Mouse (Mus musculus): ENCODE data around the gene Ahctf1.
A peak's percentile ranks its signal among the peaks of the same experiment; 100 is the strongest.
"Not testable (repeated sequence)": the region's sequence is repeated elsewhere in the genome, so short reads cannot be mapped to it uniquely, and the experiment has no call there.

Ahctf1 gene

GRCm38 (mm10) chr1:179803513-179804139, at the start of gene Ahctf1:
Gene Ahctf1 (minus strand): TSS chr1:179803680.
- DNase-seq: peak; percentile 99

GRCm38 (mm10) chr1:179847759-179848389, 44.4 kb upstream of the Ahctf1 start:
- DNase-seq: peak; percentile 88 to 95

- no peak for DNase-seq
These were observed 43.7 kb upstream of the Ahctf1 start for GRCm38 (mm10) chr1:179847173-179847572.

DNA sequence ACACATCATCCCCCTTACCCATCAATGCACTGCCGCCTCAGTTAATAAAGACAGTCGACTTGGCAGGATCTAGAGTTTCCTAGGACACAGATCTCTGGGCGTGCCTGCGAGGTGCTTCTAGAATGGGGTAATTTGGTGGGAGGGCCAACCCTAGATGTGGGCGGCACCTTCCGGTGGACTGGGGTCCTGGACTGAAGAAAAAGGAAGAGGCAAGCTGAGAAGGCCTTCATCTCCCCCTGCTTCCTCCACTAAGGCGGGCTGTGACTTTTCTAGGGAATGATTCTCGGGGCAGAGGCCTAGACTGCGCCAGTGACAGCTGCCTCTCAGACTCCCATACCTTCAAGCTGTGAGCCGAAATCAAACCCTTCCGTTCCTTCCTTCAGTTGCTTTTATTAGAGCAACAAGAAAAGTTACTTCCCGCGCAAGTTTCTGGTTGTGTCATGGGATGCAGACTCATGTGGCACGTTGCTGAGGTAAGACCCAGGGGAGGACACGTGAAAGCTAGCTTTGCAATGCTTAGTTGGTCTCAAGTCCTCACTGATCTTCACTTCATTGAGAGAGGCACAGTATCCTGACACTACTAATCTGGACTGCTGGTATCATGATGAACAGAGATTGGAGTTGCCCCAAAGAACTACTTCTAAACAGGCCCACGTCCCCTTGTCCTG, 42.5 kb upstream of the Ahctf1 start:
- no peak for DNase-seq

- DNase-seq: peak; percentile 77 to 84
These were observed 41.4 kb upstream of the Ahctf1 start for GRCm38 (mm10) chr1:179844894-179845293.

- no peak for DNase-seq
These were observed 40.5 kb upstream of the Ahctf1 start for GRCm38 (mm10) chr1:179843981-179844380.

GRCm38 (mm10) chr1:179842568-179842967, 39.1 kb upstream of the Ahctf1 start:
- peak; percentile 35 to 49 for DNase-seq

DNA sequence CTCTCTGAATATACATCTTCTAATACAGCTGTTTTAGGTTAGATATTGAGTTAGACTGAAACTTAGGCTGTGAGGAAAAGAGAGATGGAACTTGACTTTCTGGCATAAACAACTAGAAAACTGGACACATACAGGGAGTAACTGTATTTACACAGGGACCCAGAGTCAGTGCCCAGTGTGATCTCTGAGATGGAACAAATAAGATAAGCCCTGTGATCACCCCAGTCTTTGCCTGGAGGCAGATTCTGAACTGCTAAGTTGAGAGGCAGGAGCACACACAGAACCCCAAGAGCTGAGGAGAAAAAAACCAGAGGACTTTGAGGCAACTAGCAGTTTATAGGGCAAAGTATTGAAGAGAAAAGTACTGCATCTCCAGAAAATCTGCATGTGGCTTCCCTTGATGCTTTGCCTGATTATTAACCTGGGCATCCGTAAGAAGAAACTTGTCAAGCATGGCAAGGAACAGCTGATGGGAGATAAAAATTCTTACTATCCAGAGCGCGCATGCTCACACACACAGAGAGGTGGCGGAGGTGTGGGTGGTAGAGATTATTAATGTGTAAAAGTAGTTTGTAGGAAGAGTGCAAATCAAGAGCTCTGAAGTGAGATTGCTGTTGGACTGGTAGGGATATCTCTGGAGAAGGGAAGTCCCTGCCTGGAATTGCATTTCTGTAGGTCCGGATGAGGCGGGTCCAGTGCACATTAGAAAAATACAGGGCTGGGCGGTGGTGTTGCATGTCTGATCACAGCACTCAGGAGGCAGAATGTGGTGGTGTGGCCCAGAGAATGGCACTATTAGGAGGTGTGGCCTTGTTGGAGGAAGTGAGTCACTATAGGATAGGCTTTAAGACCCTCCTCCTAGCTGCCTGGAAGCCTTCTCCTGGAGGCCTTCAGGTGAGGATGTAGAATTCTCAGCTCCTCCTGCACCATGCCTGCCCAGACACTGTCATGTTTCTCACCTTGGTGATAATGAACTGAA, 33.2 kb upstream of the Ahctf1 start:
- peak; percentile 42 to 53 for DNase-seq

DNA sequence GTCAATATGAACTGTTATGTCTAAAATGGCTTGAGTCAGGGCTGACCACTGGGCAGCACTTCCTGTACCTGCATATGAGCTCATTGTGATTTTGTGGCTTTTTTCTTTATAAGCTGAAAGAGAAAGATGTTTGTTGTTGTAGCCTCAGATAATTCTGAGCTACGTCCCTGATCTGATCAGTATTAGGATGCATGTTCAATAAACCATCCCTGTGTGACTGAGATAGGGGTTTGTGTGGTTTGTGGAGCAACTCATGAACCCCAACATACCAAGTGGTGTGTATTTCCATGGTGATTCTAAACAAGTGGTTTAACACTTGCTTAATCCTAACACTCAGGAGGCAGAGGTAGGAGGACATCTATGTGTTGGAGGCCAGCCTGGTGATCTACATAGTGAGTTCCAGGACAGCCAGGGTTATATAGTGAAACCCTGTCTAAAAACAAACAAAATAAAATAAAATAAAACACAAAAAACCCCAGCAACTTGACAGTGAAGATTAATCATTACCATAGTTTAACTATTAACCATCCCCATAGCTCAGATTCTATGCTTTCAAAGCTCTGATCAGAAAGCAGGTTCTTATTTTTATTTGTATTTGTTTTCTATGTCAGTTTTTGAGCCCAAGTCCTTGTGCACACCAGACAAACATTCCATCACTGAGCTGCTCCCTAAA, 32.4 kb upstream of the Ahctf1 start:
- no peak for DNase-seq

DNA sequence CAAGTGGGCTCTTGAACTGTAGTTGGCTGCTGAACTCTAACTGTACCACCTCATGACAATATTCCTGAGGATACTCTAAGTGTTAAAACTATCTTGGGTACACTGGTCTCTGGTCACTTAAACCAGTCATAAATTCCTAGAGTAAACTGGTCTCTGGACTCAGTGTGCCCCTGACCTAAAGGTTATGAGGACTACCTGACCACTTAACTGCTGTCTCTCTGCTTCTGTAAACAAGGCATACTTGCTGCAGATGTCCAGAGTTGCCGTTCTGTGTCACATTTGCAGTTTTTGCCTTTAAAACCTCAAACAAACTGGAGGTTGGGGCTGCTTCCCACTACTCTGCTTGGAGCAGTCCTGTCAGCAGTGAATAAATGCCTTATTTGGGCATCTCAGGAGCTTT, 30.1 kb upstream of the Ahctf1 start:
- no peak for DNase-seq

DNA sequence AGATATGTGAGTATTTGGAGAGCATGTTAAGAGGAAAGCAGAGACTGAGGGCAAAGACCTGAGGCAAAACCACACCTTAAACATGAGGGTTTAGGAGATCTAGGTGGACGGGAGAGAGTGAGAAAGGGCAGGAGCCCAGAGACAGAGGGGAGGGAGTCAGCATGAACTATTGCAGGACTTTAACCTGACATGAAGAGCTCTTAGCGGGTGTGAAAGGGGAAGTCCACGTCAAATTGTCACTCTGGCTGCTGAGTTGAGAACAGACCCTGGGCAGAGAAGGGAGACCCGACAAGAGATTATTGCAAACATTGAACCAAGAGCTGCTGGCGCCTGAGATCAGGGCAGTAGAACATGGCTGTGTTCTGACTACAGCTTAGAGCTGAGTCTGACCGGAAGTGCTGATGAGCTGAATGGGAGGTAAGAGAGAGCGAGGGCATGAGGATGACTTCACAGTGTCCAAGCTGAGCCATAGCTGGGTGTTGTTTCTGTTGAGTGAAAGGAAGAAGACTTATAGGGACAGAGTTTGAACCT, 29.3 kb upstream of the Ahctf1 start:
- DNase-seq: no peak

DNA sequence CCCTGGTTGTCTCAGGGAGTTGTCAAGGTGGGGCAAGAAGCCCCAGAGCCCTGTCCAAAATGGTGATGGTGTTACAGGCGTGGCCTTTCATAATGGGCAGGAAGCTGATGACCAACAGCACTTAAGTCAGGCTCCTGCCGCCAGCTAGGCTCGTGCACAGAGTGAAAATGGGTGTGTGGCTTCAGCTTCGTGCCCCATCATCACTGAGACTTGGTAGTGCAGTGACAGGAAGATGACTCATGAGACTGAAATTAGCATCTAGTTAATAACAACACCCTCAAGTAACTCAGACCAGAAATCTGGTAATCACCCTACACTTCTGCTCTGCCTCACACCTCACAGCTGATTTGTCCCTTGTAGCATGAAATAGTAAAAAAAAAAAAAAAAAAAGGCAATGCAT, 25.4 kb upstream of the Ahctf1 start:
- DNase-seq: no peak

DNA sequence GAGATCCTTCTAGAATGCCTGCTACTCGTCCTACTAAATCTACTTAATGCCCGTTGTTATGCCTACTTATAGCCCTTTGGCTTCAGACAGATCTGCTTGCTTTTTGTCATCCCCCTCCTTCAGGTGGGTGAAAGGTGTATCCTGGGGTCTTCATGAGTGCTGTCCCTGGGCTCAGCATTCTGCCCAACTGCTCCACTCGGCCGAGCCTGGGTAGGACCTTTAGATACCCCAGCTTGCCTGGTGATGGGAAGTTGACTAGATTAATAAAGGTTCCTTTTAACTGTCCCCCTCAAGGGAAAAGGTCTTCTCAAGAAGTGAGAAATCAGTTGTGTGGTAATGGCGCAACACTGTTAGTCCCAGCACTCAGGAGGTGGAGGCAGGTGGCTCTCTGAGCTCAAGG, 24.6 kb upstream of the Ahctf1 start:
- DNase-seq: no peak

GRCm38 (mm10) chr1:179824549-179824948, 21.1 kb upstream of the Ahctf1 start:
- DNase-seq: no peak

DNA sequence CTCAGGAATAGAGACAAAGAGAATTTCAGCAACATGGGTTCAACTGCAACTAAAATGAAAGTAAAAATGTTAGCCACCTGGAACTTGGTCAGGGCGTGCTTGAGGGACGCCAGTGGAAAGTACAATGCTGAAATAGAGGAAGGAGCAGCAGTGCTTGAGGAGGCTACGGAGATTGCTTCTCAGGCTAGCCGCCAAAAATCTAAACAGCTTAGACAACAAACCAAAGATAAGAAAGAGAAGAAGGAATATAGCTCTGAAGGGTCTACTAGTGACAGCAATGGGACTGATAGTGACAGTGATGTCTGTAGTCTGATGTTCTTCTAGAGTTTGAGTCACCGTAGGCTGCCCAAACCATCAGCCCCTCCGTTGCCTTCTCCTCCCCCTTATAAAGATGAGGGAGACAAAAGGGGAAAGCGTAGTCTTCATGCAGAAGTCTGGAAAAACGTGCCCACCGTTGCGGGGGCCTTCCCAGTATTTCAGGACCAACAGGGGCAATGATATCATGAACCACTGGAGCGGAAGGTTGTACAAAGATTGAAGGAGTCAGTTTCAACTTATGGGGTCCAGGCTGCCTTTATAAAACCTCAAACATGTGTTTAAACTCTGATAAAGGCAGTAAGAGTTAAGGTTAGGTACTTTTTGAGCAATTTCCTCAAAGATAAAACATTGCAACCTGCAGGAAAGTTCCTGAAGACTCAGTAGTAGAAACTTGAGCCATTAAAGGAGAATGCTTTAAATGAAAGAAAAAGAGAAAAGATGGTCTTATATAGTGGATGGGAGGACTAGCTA, 15.2 kb upstream of the Ahctf1 start:
- DNase-seq: not testable (repeated sequence)

DNA sequence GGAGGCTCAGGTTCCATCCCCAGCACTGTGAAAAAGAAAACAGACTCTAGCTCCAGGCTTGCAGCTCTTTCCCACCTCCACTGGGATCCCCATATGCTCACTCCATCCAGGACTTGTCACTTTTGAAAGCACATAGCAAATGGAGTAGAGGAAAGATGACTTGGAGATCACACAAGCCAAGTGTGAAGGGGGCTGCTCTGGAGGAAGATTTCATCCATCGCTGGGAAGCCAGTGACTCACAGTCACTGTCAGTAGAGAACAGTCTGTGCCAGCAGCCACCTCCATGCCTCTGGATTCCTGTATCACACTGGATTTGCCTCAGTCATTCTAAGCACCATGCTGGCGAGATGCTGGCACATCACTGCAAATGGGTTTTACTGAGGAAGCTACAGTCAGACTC, 11.1 kb upstream of the Ahctf1 start:
- no peak for DNase-seq

DNA sequence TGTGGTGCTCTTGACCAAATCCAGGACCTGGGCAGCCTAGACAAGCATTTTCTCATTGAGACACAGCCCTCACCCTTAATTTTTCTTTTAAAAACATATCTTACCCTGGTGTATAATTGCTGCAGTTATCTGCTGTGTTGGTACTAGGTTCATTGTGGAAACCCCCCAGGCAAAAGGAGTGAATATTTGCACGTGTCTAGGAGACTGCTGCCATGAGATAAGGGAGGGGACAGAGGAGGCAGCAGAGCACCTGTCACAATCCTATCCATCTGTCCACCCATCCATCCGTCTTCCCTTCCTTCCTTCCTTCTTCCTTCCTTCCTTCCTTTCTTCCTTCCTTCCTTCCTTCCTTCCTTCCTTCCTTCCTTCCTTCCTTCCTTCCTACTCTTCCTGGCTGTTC, 9.9 kb upstream of the Ahctf1 start:
- no peak for DNase-seq

DNA sequence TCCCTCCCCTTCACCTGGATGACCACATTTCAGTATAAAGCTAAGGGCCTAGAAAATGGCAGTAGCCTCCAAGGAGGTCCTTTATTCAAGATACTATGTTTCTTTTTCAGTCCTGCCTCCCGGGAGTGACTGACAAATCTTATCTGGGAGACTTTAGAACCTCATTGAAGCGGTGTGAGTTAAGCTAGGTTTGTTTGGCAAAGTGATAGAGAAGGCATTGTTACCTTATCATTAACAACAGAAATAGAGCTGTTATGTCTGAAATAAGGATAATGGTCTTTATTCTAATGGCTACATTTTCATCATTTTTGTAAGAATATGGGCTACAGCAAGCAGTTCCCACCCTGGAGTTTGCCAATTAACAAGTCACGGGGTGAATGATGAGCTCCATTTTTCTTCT, 4.8 kb upstream of the Ahctf1 start:
- DNase-seq: no peak

GRCm38 (mm10) chr1:179807468-179807867, 4.0 kb upstream of the Ahctf1 start:
- DNase-seq: no peak

- DNase-seq: peak; percentile 54 to 71
These were observed 2.3 kb upstream of the Ahctf1 start for GRCm38 (mm10) chr1:179805751-179806150.

Measured in kidney, postnatal 25 days (tissue).